Mouse (Mus musculus) heart, postnatal 0 days (tissue): ENCODE results near the gene Mybpc1.

Experiments
- CTCF ChIP-seq: IDR thresholded peaks from 2 replicates; pipeline ENCODE4 v1.5.1; 2016; ENCODE audit warnings: antibody characterized with exemption, control low read depth, low read depth
- EP300 ChIP-seq: IDR thresholded peaks from 2 replicates; pipeline ENCODE4 v1.6.1; 2016; ENCODE audit warnings: antibody characterized with exemption, low read depth

- TF ChIP-seq CTCF: no peak
- no peak for TF ChIP-seq EP300
Observed at GRCm38 (mm10) chr10:88578651-88579050, 26.3 kb downstream of the Mybpc1 start.
